Mouse (Mus musculus) ES-E14 (cell line): ENCODE data around the gene Olfr10. TPM values are rescaled to one million over a fixed set of nuclear protein-coding genes. Genes with fewer than 3 reads are reported as not detected.

Source experiments
- DNase-seq: peaks from one replicate; pipeline ENCODE4 v3.0.0-alpha.2; 2013; ENCODE audit warnings: low read depth, low spot score
- H3K27ac ChIP-seq: 2 replicates; pipeline ENCODE4 v1.5.1; 2012; ENCODE audit warnings: low read depth, mild to moderate bottlenecking, low read length, moderate library complexity, mixed read lengths; ENCODE audit not compliant: poor library complexity, insufficient read depth, severe bottlenecking
- H3K36me3 ChIP-seq: 2 replicates; pipeline ENCODE4 v1.6.1; 2012; ENCODE audit warnings: mild to moderate bottlenecking, low read length, moderate library complexity, mixed read lengths; ENCODE audit not compliant: control insufficient read depth, poor library complexity, insufficient read depth, severe bottlenecking
- H3K4me1 ChIP-seq, 2 experiments: fragments of 150-350 bp in 1 of 2; sonication (generic) in 1 of 2; 2 replicates each; pipeline ENCODE4 v1.6.1; 2012; ENCODE audit warnings: low read length in 2 of 2, mild to moderate bottlenecking in 1 of 2, mixed read lengths in 1 of 2; ENCODE audit not compliant: control insufficient read depth in 2 of 2, insufficient read depth in 2 of 2, poor library complexity in 1 of 2
- H3K4me3 ChIP-seq, 2 experiments: fragments of 150-350 bp in 1 of 2; sonication (generic) in 1 of 2; 2 replicates each; pipeline ENCODE4 v1.5.1; 2012; ENCODE audit warnings: low read length in 2 of 2, low read depth in 1 of 2, mild to moderate bottlenecking in 1 of 2, mixed read lengths in 1 of 2; ENCODE audit not compliant: insufficient read depth in 1 of 2, poor library complexity in 1 of 2, severe bottlenecking in 1 of 2
- H3K9ac ChIP-seq: 2 replicates; pipeline ENCODE4 v1.6.1; 2012; ENCODE audit warnings: low read depth, mild to moderate bottlenecking, low read length, mixed read lengths; ENCODE audit not compliant: poor library complexity, insufficient read depth, severe bottlenecking
- H3K9me3 ChIP-seq: fragments of 150-350 bp; sonication (generic); 2 replicates; pipeline ENCODE4 v1.6.1; 2012; ENCODE audit warnings: low read depth, mild to moderate bottlenecking, low read length; ENCODE audit not compliant: control insufficient read depth, insufficient read depth
- CHD2 ChIP-seq: IDR thresholded peaks from 2 replicates; pipeline ENCODE4 v1.6.1; 2014; ENCODE audit warnings: mild to moderate bottlenecking, low read depth, low read length, inconsistent platforms
- HCFC1 ChIP-seq: IDR thresholded peaks from 2 replicates; pipeline ENCODE4 v1.6.1; 2012; ENCODE audit warnings: low read length, inconsistent platforms, borderline replicate concordance; ENCODE audit not compliant: insufficient read depth
- MAFK ChIP-seq: IDR thresholded peaks from 2 replicates; pipeline ENCODE4 v1.6.1; 2014; ENCODE audit warnings: mild to moderate bottlenecking, low read depth, low read length, inconsistent platforms; ENCODE audit not compliant: insufficient read depth
- ZC3H11A ChIP-seq: IDR thresholded peaks from 2 replicates; pipeline ENCODE4 v1.6.1; 2012; ENCODE audit warnings: low read depth, mild to moderate bottlenecking, inconsistent platforms, low read length, borderline replicate concordance
- ZNF384 ChIP-seq: IDR thresholded peaks from 2 replicates; pipeline ENCODE4 v1.6.1; 2012; ENCODE audit warnings: low read depth, low read length, inconsistent platforms
- in situ Hi-C, 2 experiments: fragments of 600-800 bp; cut with MboI; formaldehyde crosslinking; loops; one replicate each; pipeline ENCODE4 v1.15.1; 2025; ENCODE audit warnings: low sequenced_read_pairs in 2 of 2, inconsistent platforms in 1 of 2; ENCODE audit not compliant: unreplicated experiment in 2 of 2
- total RNA-seq: library from RNA; depleted of rRNA; stranded (reverse); fragments of 300-350 nt; gene quantifications from 2 replicates; pipeline ENCODE4 v1.2.3, GENCODE M21; 2012

The Olfr10 gene
- total RNA-seq, 1 experiment, result not detected

- TF ChIP-seq MAFK, result no peak
- TF ChIP-seq ZC3H11A, result no peak
- no peak for TF ChIP-seq CHD2
- no peak for TF ChIP-seq HCFC1
These were observed 39.9 kb upstream of the Olfr10 start for GRCm38 (mm10) chr11:49264622-49265021.

GRCm38 (mm10) chr11:49265101-49265500, 39.4 kb upstream of the Olfr10 start:
- no peak for TF ChIP-seq ZC3H11A
- TF ChIP-seq MAFK, result no peak
- no peak for TF ChIP-seq CHD2
- TF ChIP-seq ZNF384, result no peak
- TF ChIP-seq HCFC1, result no peak
- in situ Hi-C loops, result loop anchor here (5.0 to 25.0 kb wide), 3 partner anchors 78 to 403 kb away; partner anchors contain the start of genes Irgm1 (in 2 of the 2) and Btnl9 (in 1 of the 2)
- no peak for DNase-seq
- Histone ChIP-seq H3K4me3 (no peak overlapping the region), H3K27ac (no peak overlapping the region), H3K36me3 (peaks cover 2% of the 10 kb centered on the region; the same call in 1 of the 2 replicates), H3K9ac (no peak overlapping the region), H3K4me1 (peaks cover 2 to 12% of the 10 kb centered on the region in 2 experiments; a peak in 1 of 4 replicates), H3K9me3 (no peaks in the 10 kb centered on the region)

More at GRCm38 (mm10) chr11:49264622-49265021, 39.9 kb upstream of the Olfr10 start:
- no peak for DNase-seq
- no peak overlapping the region for H3K27ac ChIP-seq
- no peak overlapping the region for H3K9ac ChIP-seq
- no peak overlapping the region for H3K4me3 ChIP-seq
- peaks cover 2 to 12% of the 10 kb centered on the region in 2 experiments; a peak in 1 of 4 replicates for H3K4me1 ChIP-seq
- peaks cover 2% of the 10 kb centered on the region; the same call in 1 of the 2 replicates for H3K36me3 ChIP-seq
- in situ Hi-C loops, result loop anchor here (5.0 to 25.0 kb wide), 3 partner anchors 77 to 402 kb away; partner anchors contain the start of genes Irgm1 (in 2 of the 2) and Btnl9 (in 1 of the 2)
- H3K9me3 ChIP-seq, result no peaks in the 10 kb centered on the region

GRCm38 (mm10) chr11:49266671-49267070, 37.9 kb upstream of the Olfr10 start:
- Histone ChIP-seq H3K36me3 (peaks cover under 1% of the 10 kb centered on the region; the same call in 1 of the 2 replicates), H3K4me1 (peaks cover 0 to 1% of the 10 kb centered on the region in 2 experiments; a peak in 1 of 4 replicates), H3K27ac (no peak overlapping the region), H3K9me3 (no peaks in the 10 kb centered on the region), H3K4me3 (no peak overlapping the region), H3K9ac (no peak overlapping the region)
- TF ChIP-seq CHD2 (no peak), HCFC1 (no peak), ZC3H11A (no peak), MAFK (no peak)
- in situ Hi-C loops, result loop anchor here (5.0 to 25.0 kb wide), 3 partner anchors 79 to 404 kb away; partner anchors contain the start of genes Irgm1 (in 2 of the 2) and Btnl9 (in 1 of the 2)
- DNase-seq, result no peak

- no peaks in the 10 kb centered on the region; a peak in 1 of 4 replicates for H3K4me1 ChIP-seq
- H3K27ac ChIP-seq, result no peak overlapping the region
- in situ Hi-C loops, result loop anchor here (5.0 to 25.0 kb wide), 3 partner anchors 80 to 405 kb away; partner anchors contain the start of genes Irgm1 (in 2 of the 2) and Btnl9 (in 1 of the 2)
- H3K4me3 ChIP-seq, result no peak overlapping the region
- no peaks in the 10 kb centered on the region for H3K36me3 ChIP-seq
- no peaks in the 10 kb centered on the region for H3K9me3 ChIP-seq
- TF ChIP-seq ZNF384 (no peak), CHD2 (no peak), MAFK (no peak)
- no peak overlapping the region for H3K9ac ChIP-seq
- DNase-seq, result no peak
These were observed 37.2 kb upstream of the Olfr10 start for GRCm38 (mm10) chr11:49267316-49267715.
